Mouse (Mus musculus): ENCODE data around the gene Atg4c.

DNA sequence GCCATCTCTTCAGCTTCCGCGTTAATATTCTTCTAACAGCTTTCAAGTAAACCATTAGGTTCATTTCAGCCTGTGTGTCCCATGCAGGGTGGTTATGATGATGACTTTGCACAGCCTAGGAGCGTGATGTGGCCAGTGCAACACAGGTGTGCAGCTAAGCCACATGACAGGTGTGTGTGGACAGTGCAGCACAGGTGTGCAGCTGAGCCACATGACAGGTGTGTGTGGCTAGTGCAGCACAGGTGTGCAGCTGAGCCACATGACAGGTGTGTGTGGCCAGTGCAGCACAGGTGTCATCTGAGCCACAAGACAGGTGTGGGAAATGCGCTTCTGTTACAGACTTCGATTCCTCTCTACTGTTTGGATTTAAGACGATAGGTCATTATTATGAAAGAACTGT is 12.0 kb downstream of the Atg4c start:
- TF ChIP-seq CTCF (IDR thresholded peaks at IDR 0.05; ENCODE audit: low read depth) (no peak), EP300 (IDR thresholded peaks at IDR 0.05; ENCODE audit: low read depth) (no peak)

Measured in liver, postnatal 0 days (tissue).